Comparison of ENCODE assay signal across 10 mouse cellular contexts in the genomic region with DNA sequence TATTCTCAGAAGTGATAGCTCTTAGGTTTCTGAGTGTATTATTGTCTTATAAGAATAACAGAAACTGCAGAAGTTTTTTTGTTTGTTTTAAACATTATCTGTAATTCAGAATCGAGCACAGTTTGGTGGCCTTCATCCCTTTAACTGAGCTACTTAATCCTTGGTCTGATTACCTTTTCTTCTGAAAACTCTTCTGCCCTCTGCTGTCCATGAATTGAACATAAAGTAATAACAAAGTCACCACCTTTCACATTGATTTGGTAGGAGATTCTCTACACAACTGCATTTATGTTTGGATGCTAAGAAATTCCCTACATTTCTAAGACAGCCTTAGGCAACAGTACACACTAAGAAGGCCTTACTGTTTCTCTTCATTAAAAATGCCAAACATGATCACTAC. TPM values are rescaled to one million over a fixed set of nuclear protein-coding genes. Genes with fewer than 3 reads are reported as not detected.
DNase-seq lines count a peak whose midpoint lies in the region; ATAC-seq and TF ChIP-seq lines count a peak whose summit lies in the region.
"Had no signal": no experiment of that assay in that cellular context is flagged by ENCODE, and none has a peak within 500 bp of the region (broad histone marks: within the 10 kb centered on the region; RNA-seq: fewer than 3 reads in every experiment).

No protein-coding gene starts in this region.

- H3K9ac ChIP-seq in hindbrain, embryonic 14.5 days = no peak overlapping the region
- no peak overlapping the region for H3K9ac ChIP-seq in hindbrain, embryonic 16.5 days (ENCODE audit: low read depth, low read length)
- no peak overlapping the region for H3K9ac ChIP-seq in stomach, postnatal 0 days (ENCODE audit: low read length)
- H3K9ac ChIP-seq in forebrain, embryonic 15.5 days (replicated peaks) = no peak overlapping the region
- H3K9ac ChIP-seq: liver, embryonic 14.5 days; neural tube, embryonic 12.5 days had no signal

- no peak overlapping the region for H3K4me3 ChIP-seq in hindbrain, embryonic 14.5 days (replicated peaks; ENCODE audit: low read length)
- no peak overlapping the region for H3K4me3 ChIP-seq in hindbrain, embryonic 16.5 days (ENCODE audit: low read length)
- H3K4me3 ChIP-seq in stomach, postnatal 0 days (ENCODE audit: low read depth, low read length) = no peak overlapping the region
- no peak overlapping the region for H3K4me3 ChIP-seq in forebrain, embryonic 15.5 days
- H3K4me3 ChIP-seq: neural tube, embryonic 12.5 days had no signal

- no peaks in the 10 kb centered on the region for H3K36me3 ChIP-seq in hindbrain, embryonic 14.5 days (replicated peaks; ENCODE audit: control insufficient read depth, insufficient read depth)
- no peaks in the 10 kb centered on the region for H3K36me3 ChIP-seq in hindbrain, embryonic 16.5 days (ENCODE audit: control insufficient read depth, insufficient read depth, low read length)
- no peaks in the 10 kb centered on the region for H3K36me3 ChIP-seq in stomach, postnatal 0 days (ENCODE audit: control insufficient read depth, insufficient read depth, low read length)
- H3K36me3 ChIP-seq in forebrain, embryonic 15.5 days = no peaks in the 10 kb centered on the region
- H3K36me3 ChIP-seq: neural tube, embryonic 12.5 days had no signal

- H3K27me3 ChIP-seq in hindbrain, embryonic 14.5 days (ENCODE audit: control insufficient read depth, insufficient read depth, low read length) = no peaks in the 10 kb centered on the region
- H3K27me3 ChIP-seq in hindbrain, embryonic 16.5 days (replicated peaks; ENCODE audit: control insufficient read depth, insufficient read depth, low read length) = no peaks in the 10 kb centered on the region
- H3K27me3 ChIP-seq in stomach, postnatal 0 days (ENCODE audit: control insufficient read depth, insufficient read depth, low read length) = no peaks in the 10 kb centered on the region
- H3K27me3 ChIP-seq in forebrain, embryonic 15.5 days = no peaks in the 10 kb centered on the region
- H3K27me3 ChIP-seq: neural tube, embryonic 12.5 days had no signal

- H3K27ac ChIP-seq in hindbrain, embryonic 14.5 days = no peak overlapping the region
- no peak overlapping the region for H3K27ac ChIP-seq in hindbrain, embryonic 16.5 days (ENCODE audit: low read depth, low read length)
- H3K27ac ChIP-seq in stomach, postnatal 0 days (replicated peaks) = no peak overlapping the region
- H3K27ac ChIP-seq in forebrain, embryonic 15.5 days (replicated peaks) = no peak overlapping the region
- H3K27ac ChIP-seq: liver, embryonic 14.5 days; neural tube, embryonic 12.5 days had no signal

- no peaks in the 10 kb centered on the region for H3K9me3 ChIP-seq in hindbrain, embryonic 14.5 days (ENCODE audit: control insufficient read depth, low read length)
- H3K9me3 ChIP-seq in hindbrain, embryonic 16.5 days (ENCODE audit: control insufficient read depth, low read length) = no peaks in the 10 kb centered on the region
- H3K9me3 ChIP-seq in stomach, postnatal 0 days (ENCODE audit: control insufficient read depth, low read length) = no peaks in the 10 kb centered on the region
- no peaks in the 10 kb centered on the region for H3K9me3 ChIP-seq in forebrain, embryonic 15.5 days
- H3K9me3 ChIP-seq: neural tube, embryonic 12.5 days had no signal

- peaks cover 2% of the 10 kb centered on the region; the same call in 1 of the 2 replicates for H3K4me1 ChIP-seq in hindbrain, embryonic 14.5 days (replicated peaks; ENCODE audit: control insufficient read depth, insufficient read depth, low read length)
- no peaks in the 10 kb centered on the region for H3K4me1 ChIP-seq in hindbrain, embryonic 16.5 days (ENCODE audit: control insufficient read depth, insufficient read depth, low read depth, low read length)
- no peaks in the 10 kb centered on the region for H3K4me1 ChIP-seq in stomach, postnatal 0 days (replicated peaks; ENCODE audit: control insufficient read depth, insufficient read depth)
- peaks cover 1% of the 10 kb centered on the region for H3K4me1 ChIP-seq in forebrain, embryonic 15.5 days
- H3K4me1 ChIP-seq: neural tube, embryonic 12.5 days had no signal

- no peak for ATAC-seq in hindbrain, embryonic 14.5 days (ENCODE audit: low FRiP score)
- no peak for ATAC-seq in hindbrain, embryonic 16.5 days
- ATAC-seq in stomach, postnatal 0 days (ENCODE audit: low FRiP score, low TSS enrichment) = no peak
- no peak for ATAC-seq in forebrain, embryonic 15.5 days (replicated peaks)

- DNase-seq in hindbrain, embryonic 14.5 days (ENCODE audit: low spot score) = peak; percentile 60
- DNase-seq in thymus, postnatal 0 days (ENCODE audit: low spot score) = peak; percentile 48
- DNase-seq in thymus, postnatal 36 days = no peak
- peak; percentile 60 for DNase-seq in embryo, embryonic 10.5 days (ENCODE audit: low spot score)
- DNase-seq in stomach, postnatal 0 days (ENCODE audit: low spot score) = no peak
- no peak for DNase-seq in urinary bladder, adult 2 months (ENCODE audit: low spot score)

- 67% methylated on average over 1 of the region's 1 CpGs for WGBS in hindbrain, embryonic 14.5 days
- WGBS in hindbrain, embryonic 16.5 days = 38% methylated on average over 1 of the region's 1 CpGs
- 5% methylated on average over 1 of the region's 1 CpGs for WGBS in stomach, postnatal 0 days
- WGBS in forebrain, embryonic 15.5 days = 61% methylated on average over 1 of the region's 1 CpGs

- no peak overlapping the region for H3K4me2 ChIP-seq in hindbrain, embryonic 14.5 days (replicated peaks)
- H3K4me2 ChIP-seq in hindbrain, embryonic 16.5 days (ENCODE audit: low read length) = no peak overlapping the region
- no peak overlapping the region for H3K4me2 ChIP-seq in stomach, postnatal 0 days (replicated peaks; ENCODE audit: low read depth)
- no peak overlapping the region for H3K4me2 ChIP-seq in forebrain, embryonic 15.5 days (replicated peaks)
- H3K4me2 ChIP-seq: neural tube, embryonic 12.5 days had no signal

- peak; percentile 76 for TF ChIP-seq CTCF in stomach, postnatal 0 days (IDR thresholded peaks at IDR 0.05; ENCODE audit: low read depth)

- TF ChIP-seq EP300 in stomach, postnatal 0 days (optimal IDR thresholded peaks at IDR 0.05) = no peak

RNA-seq across cellular contexts. Expression of gene Ccdc146, which starts 3.9 kb away (rescaled TPM):
- 0.95 and 1.4 TPM in 2 replicates for polyA plus RNA-seq in hindbrain, embryonic 14.5 days (2014; fragmentation: Nextera tagmentation; extraction: Ambion mirVana)
- polyA plus RNA-seq in hindbrain, embryonic 16.5 days (2015; fragmentation: Nextera tagmentation; extraction: Ambion mirVana) = 0.75 and 0.76 TPM in 2 replicates
- polyA plus RNA-seq in thymus, postnatal 0 days (2015; fragmentation: Nextera tagmentation; extraction: Ambion mirVana) = 0.21 TPM in 1 of 2 replicates, not detected in the other
- 0.22 and 0.24 TPM in 2 replicates for polyA plus RNA-seq in stomach, postnatal 0 days (2015; fragmentation: Nextera tagmentation; extraction: Ambion mirVana)
- 0.15 and 0.28 TPM in 2 replicates for polyA plus RNA-seq in urinary bladder, adult 2 months (2012; rRNA removed)
- polyA plus RNA-seq in forebrain, embryonic 15.5 days (2015; fragmentation: Nextera tagmentation; extraction: Ambion mirVana) = 0.33 and 1.4 TPM in 2 replicates

RNA-seq across cellular contexts. Expression of gene Fam185a, which starts 4.1 kb away (rescaled TPM):
- 9.5 and 10.8 TPM in 2 replicates for polyA plus RNA-seq in hindbrain, embryonic 14.5 days (2014; fragmentation: Nextera tagmentation; extraction: Ambion mirVana)
- 9.0 and 10.3 TPM in 2 replicates for polyA plus RNA-seq in hindbrain, embryonic 16.5 days (2015; fragmentation: Nextera tagmentation; extraction: Ambion mirVana)
- polyA plus RNA-seq in thymus, postnatal 0 days (2015; fragmentation: Nextera tagmentation; extraction: Ambion mirVana) = 4.9 and 5.2 TPM in 2 replicates
- polyA plus RNA-seq in stomach, postnatal 0 days (2015; fragmentation: Nextera tagmentation; extraction: Ambion mirVana) = 3.5 and 3.8 TPM in 2 replicates
- 2.4 and 3.1 TPM in 2 replicates for polyA plus RNA-seq in urinary bladder, adult 2 months (2012; rRNA removed)
- polyA plus RNA-seq in forebrain, embryonic 15.5 days (2015; fragmentation: Nextera tagmentation; extraction: Ambion mirVana) = 7.2 and 8.3 TPM in 2 replicates

RNA-seq across cellular contexts. Expression of gene Fgl2, which starts 48.2 kb away (rescaled TPM):
- 5.7 and 6.2 TPM in 2 replicates for polyA plus RNA-seq in hindbrain, embryonic 14.5 days (2014; fragmentation: Nextera tagmentation; extraction: Ambion mirVana)
- polyA plus RNA-seq in hindbrain, embryonic 16.5 days (2015; fragmentation: Nextera tagmentation; extraction: Ambion mirVana) = 3.1 and 4.9 TPM in 2 replicates
- 4.5 and 4.8 TPM in 2 replicates for polyA plus RNA-seq in thymus, postnatal 0 days (2015; fragmentation: Nextera tagmentation; extraction: Ambion mirVana)
- polyA plus RNA-seq in stomach, postnatal 0 days (2015; fragmentation: Nextera tagmentation; extraction: Ambion mirVana) = 10.3 and 14.4 TPM in 2 replicates
- polyA plus RNA-seq in urinary bladder, adult 2 months (2012; rRNA removed) = 87.4 and 89.4 TPM in 2 replicates
- polyA plus RNA-seq in forebrain, embryonic 15.5 days (2015; fragmentation: Nextera tagmentation; extraction: Ambion mirVana) = 1.2 and 1.5 TPM in 2 replicates

Comparison
In these comparisons a context has a peak if more than half of its experiments do, and no peak if none do; other contexts are left out.
1. DNase-seq: peak in hindbrain, embryonic 14.5 days (single experiment), thymus, postnatal 0 days (single experiment) and embryo, embryonic 10.5 days (single experiment); none in thymus, postnatal 36 days (0 of 2), stomach, postnatal 0 days (single experiment) and urinary bladder, adult 2 months (single experiment).